Mouse (Mus musculus): ENCODE data around the gene Zfpm1. TPM values are rescaled to one million over a fixed set of nuclear protein-coding genes. Genes with fewer than 3 reads are reported as not detected.

The Zfpm1 gene
- polyA plus RNA-seq, 1 experiment from 2014 or later, result 5.4 TPM

DNA sequence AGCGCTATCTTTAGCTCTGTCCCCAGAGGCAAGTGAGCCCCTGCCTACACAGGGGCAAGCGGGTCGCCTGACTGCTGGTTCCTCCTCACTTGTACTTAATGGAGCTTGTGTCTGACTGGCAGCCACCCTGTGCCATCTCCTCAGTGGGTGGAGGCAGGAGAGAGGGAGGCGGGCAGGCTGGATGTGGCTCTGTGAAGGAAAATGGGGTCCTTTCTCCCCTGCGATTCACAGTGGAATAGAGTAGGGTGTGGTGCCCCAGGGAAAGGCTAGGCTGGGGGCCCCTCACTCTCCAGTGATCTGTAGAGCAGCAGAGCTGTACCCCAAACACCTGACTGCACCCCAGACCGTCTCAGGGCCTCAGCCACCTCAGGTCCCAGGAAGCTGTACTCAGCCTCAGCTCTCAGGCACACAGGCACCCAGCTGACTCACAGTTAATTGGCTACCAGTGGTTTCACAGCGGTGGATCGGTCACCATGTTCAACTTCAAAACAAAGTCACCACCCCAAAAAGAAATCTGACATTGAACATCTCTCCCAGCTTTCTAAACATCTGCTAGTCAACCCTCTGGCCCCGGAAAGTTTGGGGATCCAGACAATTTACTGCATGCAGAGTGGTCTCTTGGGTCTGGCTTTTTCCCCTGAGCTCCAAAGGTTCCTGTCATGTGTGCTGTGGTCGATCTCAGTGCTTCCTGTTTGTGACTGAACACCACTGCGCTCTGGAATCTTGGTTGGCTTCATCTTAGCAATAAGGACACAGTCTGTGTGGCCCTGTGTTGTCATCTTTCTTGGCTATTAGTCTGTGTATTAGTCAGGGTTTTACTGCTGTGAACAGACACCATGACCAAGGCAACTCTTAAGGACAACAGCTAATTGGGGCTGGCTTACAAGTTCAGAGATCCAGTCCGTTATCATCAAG, 63.5 kb downstream of the Zfpm1 start:
- peak; percentile 51 for DNase-seq (ENCODE audit: low spot score)

DNA sequence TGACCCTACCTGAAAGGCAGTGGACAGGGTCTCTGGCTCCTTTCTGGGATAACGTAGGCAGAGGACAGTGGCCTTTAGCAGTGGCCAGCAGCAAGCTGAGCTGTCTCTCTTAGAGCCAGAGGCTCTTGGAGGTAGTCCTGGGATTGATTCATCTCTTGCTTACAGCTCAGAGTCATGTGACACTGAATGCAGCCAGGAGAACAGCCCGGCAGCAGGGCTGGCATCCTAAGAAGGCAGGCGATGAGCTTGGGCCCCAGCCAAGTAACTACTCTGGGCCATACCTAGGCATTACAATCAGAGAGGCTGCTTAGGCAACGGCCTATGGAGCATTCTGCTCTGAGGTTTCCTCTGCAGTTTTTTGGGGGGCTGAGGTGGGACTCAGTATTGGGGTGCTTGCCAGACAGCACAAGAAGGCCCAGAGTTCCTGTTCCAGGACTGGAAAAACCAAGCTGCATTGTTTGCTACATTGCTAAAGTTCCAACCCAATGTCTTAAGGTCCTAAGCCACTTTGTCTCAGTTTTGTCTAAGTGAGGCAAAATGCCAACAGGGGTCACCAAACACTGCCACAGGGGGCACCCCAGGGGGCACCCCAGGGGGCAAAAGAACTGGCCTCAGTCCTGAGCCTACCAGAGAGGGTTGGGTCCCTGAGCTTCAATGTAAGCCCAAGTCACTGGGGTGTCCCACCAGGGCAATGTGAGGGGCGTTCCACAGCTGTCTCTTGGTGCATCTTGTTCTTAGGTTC, 66.0 kb downstream of the Zfpm1 start:
- DNase-seq (ENCODE audit: low spot score), result no peak

DNA sequence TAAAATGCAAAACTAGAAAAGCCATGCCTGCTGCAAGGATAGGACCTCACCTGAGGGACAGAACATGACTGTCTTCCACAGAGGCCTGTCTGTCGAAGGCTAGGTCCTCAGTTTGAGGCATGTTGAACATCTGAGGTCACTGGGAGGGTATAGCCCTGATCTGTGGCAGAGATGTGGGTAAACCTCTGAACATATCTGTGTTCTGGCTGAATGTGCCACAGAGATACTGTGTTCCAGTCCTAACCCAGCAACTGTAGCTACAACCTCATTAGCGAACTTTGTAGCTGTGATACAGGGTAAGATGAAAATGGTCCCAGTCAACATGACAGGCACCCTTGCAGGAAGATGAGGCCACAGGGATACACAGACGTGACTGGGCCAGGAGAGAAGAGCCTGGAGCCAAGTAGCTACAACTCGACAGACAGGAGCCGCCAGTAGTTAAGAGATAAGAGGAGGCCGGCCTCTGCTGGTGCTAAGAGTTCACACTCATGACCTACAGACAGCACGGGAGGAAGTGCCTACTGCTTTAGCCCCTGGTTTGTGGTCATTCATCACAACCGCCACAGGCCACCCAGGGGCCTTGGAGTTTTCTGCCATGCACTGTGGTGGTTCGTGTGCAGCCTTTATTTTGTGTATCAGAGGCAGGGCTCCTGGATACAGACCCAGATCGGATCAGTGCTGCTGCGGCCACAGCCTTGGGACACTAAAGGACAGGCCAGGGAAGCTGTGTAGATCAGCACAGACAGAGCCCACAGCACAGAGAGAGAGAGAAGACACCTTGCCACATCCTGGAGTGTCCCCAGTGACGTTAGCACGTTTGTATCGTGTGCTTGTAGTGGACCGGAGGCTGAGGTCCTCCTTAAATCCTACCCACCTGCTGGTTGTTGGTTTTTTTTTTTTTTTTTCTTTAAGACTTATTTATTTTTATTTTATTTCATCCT, 67.7 kb downstream of the Zfpm1 start:
- no peak for DNase-seq (ENCODE audit: low spot score)

DNA sequence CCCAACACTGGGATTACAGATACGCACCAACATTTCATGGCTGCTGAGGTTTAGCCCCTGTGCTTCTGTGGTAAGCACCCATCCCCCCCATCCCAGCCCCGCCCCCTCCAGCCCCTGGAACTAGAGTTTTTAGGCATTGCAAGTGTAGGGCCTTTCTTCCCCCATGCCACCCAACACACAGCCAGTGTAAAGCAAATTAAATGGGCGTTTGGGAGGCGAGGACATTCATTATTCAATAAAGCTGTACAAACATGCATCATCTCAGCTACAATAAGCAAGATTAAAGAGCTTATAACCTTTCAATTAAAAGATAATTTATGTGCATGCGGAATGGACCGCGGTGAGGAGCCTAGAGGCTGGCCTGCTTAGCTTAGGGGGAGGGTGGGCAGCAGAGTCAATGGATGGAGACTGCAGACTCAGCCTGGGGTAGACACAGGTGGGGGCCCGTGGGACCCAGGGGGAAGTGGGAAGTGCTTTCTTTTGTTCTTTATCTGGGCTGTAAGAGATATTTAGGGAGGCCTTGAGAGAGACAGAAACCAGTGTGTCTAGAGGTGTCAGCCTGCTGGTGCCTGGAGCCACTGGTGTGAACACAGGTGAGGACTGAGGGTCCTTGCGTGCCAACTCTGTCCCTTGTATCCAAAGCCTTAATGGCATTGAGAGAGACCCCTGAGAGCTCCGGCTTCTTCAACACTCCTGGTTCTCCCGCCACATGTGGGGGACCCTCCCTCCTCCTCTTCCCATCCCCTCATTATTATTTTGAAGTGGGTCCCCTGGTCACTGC, 68.6 kb downstream of the Zfpm1 start:
- no peak for DNase-seq (ENCODE audit: low spot score)

DNA sequence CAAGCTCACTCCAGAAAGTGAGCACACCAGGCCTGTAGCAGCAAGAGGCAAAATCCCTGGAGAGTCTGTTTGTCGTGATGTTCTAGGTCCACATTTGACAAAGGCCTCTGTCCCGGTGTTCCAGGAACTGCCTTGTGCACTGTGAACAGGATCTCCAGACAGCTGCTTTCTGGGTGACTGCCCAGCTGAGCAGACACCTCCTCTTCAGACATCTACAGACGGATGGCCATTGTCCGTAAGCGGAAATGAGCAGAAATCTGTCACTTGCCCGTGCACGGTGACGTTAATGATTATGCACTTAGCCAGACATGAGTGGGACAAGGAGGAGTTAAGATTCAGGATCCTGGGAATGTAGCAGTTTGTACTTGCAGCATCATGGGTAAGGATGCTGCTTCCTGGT, 72.2 kb downstream of the Zfpm1 start:
- no peak for DNase-seq (ENCODE audit: low spot score)

DNA sequence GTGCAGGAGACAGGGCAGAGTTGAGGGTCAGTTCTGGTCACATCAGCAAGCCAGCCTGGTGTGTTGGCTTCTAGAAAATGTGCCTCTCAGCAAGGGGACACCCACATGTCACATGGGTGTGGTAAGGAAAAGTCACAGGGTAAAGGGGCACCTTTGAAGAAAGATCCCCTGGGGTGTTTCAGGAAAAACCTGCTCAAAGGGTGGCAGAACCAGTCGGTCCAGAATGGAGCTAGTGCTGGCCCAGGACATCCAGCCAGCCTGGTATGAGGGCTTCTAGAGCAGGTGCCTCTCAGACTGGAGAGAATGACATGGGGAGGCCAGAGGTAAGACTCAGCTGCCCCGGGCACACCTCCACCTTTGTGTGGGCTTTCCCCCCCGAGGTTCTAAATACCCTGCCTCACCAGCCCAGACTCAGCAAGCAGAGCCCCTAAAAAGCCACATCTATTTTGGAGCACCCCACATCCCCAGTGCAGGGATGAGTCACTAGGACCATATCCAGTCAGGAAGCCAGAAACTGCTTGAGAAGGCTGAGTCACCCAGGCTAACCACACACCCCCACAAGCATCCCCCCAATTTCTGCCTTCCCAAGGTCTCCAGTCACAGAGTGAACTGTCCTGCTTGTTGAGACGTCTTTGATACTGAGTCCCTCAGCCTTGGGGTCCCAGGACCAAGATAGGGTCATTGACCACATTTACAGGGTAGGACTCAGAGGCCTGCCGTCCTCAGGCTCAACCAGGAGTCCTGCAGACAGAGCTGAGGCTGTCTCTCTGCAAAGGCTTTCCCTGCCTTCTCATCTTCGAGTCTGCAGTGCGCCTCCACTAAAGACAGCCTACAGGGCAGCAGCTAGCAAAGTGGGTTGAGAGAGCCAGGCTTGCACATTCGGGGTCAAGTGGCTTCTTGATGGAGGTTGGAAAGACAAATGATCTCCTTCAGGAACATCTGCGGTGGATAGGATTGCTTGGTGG, 74.0 kb downstream of the Zfpm1 start:
- DNase-seq (ENCODE audit: low spot score), result no peak

DNA sequence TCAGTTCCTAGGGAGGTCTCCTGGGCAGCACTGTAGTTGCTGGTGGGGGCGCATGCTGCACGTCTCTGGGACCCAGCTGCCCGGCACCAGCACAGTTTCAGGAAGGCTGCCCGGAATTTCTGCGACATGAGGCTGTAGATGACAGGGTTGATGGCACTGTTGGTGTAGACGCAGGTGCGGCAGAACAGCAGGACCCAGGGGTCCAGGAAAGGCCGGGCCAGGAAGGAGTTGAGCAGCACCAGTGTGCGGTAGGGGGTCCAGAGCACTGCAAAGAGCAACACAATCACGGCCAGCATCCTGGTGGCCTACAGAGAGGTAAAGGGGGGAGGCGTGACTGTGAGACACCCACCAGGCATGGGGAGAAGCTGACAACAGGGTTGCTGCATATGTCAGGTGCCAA, 75.3 kb downstream of the Zfpm1 start:
- no peak for DNase-seq (ENCODE audit: low spot score)

DNA sequence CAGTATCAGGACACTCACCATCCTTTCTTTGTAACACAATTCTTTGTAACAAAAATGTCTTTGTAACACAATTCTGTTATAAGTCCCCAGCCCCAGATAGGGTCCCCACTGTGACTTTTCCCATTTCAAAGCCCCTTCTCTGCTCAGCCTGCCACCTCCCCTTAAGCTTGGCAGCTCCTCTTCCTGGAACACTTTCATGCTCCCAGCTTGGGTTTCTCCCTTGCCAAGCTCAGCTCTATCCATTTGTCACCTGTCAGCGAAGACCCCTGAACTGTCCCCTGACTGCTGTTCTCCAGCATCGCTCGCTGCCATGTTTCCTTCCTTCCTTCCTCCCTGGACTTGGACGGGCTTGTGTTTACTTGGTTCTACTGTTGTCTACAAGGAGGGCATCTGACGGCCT, 75.7 kb downstream of the Zfpm1 start:
- no peak for DNase-seq (ENCODE audit: low spot score)

DNA sequence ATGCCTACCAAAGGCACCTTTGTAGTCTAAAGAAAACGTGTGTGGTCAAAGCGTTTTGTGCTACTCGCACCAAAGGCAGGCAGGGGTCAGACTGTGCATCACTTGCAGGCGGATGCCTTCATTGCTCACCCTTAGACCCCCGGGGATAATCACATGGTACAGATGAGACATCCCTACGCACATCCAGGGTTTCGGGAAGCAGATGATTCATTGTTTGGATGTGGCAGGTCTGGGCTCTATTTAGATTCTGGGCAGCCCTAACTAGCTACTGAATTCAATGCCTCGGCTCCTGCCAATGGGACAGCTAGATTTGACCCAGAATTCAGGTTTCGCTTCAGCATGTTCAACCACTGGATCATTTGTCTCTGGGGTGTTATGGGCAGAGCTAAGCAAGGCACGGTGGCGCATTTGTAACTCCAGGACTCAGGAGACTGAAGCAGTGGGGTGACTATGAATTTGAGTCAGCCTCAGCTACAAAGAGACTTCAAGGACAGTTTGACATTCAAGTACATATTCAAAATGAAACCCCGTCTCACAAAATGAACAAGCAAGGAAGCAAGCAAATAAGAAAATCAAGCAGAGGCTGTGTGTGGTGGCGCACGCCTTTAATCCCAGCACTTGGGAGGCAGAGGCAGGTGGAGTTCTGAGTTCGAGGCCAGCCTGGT, 77.3 kb downstream of the Zfpm1 start:
- no peak for DNase-seq (ENCODE audit: low spot score)

DNA sequence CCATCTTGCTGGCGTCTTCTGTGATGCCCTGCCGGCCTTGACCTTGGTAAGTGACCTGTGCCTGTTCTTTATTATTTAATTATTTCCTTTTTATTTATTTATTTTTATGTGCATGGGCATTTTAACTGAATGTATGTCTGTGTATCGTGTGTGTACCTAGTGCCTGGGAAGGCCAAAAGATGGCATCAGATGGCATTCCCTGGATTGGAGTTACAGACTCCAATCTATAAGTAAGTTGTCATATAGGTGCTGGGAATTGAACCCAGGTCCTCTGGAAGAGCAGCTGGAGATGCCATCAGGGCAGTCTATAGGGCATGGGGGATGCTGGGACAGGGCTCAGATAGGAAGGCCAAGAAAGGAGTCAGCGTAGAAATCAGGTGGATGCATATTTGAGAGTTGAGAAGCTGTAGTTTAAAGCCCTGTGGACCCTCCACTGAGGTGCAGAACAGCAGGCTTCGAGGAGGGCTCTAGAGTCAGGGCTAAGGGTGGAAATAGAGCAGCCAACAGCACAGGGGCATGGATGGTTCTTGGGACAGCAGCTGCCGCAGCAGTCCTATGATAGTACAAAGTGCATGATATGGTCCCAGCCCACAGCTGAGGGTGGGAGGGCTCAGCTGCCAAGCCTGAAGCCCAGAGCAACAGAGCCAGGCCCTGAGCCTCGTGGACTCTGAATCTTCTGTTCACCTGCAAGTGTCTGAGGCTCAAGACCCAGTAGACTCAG, 78.9 kb downstream of the Zfpm1 start, which contains the start of gene Trhr2:
Trhr2 (minus strand) TSS at position 51 of the 721 bp plus-strand sequence.
- no peak for DNase-seq (ENCODE audit: low spot score)

DNA sequence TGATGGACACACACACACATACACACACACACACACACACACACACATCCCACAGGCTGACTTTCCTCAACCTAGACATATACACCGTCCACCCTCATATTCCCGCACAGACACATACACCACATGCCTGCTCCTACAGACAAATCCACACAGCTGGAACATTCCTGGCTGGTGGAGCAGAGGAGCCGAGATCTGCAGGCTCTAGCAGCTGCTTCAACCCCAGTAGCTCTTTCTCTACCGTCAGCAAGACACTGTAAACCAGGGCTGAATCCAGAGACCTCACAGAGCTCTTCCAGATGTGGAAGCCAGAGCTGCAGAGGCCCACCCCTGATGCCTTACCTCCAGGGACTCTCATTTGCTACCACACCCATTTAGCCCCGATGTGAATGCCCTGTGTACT, 80.3 kb downstream of the Zfpm1 start:
- no peak for DNase-seq (ENCODE audit: low spot score)

DNA sequence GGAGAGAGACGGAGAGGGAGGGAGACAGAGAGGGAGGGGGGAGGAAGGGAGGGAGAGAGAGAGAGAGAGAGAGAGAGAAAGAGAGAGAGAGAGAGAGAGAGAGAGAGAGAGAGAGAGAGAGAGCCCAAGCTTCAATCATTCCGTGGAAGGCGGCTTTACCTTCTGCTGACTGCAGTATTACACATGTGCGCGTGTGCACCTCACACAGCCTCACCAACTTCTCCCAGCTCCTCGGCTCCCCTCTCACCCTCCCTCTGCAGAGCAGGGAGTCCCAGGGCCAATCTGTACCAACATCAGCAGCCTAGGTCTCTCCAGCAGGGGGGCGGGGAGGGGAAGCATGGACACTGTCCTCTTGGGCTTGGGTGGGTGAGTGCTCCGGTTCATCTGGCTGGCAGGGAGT, 81.0 kb downstream of the Zfpm1 start:
- DNase-seq (ENCODE audit: low spot score), result no peak

DNA sequence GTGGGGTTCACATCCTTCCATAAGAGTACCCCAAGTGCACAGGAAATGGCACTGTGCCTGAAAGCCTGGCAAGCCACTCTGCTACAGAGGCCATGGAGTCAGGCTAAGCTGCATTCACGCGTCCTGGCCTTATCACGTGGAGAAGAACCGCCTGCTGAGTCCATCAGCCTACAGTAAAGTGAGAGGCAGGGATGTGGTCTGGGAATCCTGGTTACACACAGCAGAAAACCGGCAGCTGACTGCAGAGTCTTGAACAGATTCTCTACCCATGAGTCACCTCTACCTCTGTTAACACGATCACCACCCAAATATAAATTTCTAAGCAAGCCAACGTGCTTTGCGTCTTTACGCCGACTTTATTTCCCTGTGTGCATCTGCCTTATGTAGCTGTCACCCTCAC, 86.6 kb downstream of the Zfpm1 start:
- DNase-seq (ENCODE audit: low spot score), result no peak

DNA sequence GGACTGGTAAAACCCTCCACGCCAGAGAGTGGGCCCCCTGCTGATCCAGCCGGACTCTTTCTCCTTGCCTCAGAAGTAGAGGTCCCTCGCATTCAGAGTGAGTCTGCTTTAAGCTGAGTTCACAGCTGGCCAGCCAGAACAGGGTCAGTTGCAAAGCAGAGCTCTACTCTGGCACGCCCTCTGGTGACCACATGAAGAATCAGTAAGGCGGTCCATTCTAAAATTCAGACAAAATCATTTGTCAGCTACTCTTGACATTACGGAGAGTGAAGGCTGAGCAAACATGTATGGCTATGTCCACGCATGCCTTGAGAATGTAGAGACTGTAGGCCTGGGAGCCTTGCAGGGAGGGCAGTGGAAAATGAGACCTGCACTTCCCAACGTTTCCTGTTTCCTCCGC, 87.7 kb downstream of the Zfpm1 start:
- peak; percentile 45 for DNase-seq (ENCODE audit: low spot score)

DNA sequence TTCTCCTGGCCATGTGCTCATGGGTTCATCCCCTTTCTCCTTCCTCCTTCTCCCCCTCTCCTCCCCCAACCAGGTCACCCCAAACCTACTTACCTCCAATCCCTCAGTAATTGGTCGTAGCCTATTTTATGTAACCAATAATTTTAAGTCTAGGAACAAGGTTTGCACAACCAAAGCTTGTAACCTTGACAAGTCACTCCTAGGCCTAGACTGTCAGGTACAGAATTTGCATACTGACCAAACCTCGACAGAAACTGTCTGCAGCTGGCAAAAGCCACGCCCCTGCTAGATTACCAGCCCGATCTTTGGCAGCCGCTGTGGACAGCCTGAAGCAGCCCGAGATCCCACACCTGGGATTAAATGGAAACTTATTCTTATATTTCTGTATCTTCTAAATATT, 89.8 kb downstream of the Zfpm1 start:
- no peak for DNase-seq (ENCODE audit: low spot score)

DNA sequence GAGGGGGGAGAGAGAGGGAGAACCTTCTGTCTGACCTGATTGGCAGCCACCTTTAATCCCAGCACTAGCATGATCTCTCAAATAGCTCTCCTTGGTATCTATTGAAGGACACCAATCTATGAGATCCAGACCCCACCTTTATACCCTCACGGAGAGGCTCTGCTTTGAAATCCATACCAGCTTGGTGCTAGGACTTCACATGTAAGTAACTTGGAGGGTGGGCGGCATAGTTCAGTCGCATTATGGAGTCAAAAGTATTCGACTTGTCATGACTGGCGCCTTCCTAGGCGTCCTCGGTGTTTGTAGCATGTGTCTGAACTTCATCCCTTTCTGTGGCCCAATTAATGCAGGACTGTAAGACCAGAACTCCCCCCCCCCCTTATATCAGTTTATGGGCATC, 93.4 kb downstream of the Zfpm1 start:
- DNase-seq (ENCODE audit: low spot score), result no peak

DNA sequence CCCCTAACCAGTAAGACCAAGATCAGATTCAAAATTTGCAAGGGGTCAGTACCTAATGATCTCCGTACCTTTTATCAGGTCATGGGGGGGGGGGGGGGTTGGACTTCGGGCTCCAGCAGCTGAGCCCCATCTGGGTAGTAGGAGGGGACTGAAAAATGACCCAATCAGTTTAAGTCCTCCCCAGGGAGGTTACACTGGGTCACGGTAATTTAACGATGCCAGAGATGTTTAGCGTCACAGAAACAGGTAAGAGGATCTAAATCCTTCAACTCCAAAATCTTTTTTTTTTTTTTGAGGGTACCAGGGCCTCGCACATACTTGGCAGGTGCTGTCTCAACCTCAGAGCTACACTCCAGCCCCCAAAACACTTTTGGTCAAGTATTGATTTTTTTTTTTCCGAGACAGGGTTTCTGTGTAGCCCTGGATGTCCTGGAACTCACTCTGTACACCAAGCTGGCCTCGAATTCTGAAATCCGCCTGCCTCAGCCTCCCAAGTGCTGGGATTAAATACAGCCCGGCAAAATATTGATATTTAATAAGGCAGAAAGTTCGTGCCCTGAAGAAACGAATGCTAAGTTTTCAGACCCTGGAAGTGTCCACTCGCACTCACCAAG, 93.9 kb downstream of the Zfpm1 start:
- DNase-seq (ENCODE audit: low spot score), result no peak

Data from thymus, postnatal 0 days (tissue).